Mouse (Mus musculus) embryonic fibroblast, embryonic 13.5 days (primary cell): ENCODE measurements around the gene Shpk.

Experiments
- CTCF ChIP-seq: IDR thresholded peaks from 2 replicates; pipeline ENCODE4 v1.5.1; 2011; ENCODE audit warnings: mild to moderate bottlenecking, control low read depth, low read length, moderate library complexity, borderline replicate concordance; ENCODE audit not compliant: insufficient read depth
- POLR2A ChIP-seq: IDR thresholded peaks from 2 replicates; pipeline ENCODE4 v1.6.1; 2011; ENCODE audit warnings: low read depth, mild to moderate bottlenecking, control low read depth, low read length, moderate library complexity

- TF ChIP-seq CTCF = no peak
- TF ChIP-seq POLR2A = no peak
Measured at GRCm38 (mm10) chr11:73176186-73176585, 23.1 kb upstream of the Shpk start.
